Mouse (Mus musculus): ENCODE measurements around the gene Sbk1. TPM values are rescaled to one million over a fixed set of nuclear protein-coding genes. Genes with fewer than 3 reads are reported as not detected.
A peak's percentile ranks its signal among the peaks of the same experiment; 100 is the strongest.
"Not testable (repeated sequence)": the region's sequence is repeated elsewhere in the genome, so short reads cannot be mapped to it uniquely, and the experiment has no call there.

Gene Sbk1
- polyA plus RNA-seq, 1 experiment from 2014 or later = 122 TPM

DNA sequence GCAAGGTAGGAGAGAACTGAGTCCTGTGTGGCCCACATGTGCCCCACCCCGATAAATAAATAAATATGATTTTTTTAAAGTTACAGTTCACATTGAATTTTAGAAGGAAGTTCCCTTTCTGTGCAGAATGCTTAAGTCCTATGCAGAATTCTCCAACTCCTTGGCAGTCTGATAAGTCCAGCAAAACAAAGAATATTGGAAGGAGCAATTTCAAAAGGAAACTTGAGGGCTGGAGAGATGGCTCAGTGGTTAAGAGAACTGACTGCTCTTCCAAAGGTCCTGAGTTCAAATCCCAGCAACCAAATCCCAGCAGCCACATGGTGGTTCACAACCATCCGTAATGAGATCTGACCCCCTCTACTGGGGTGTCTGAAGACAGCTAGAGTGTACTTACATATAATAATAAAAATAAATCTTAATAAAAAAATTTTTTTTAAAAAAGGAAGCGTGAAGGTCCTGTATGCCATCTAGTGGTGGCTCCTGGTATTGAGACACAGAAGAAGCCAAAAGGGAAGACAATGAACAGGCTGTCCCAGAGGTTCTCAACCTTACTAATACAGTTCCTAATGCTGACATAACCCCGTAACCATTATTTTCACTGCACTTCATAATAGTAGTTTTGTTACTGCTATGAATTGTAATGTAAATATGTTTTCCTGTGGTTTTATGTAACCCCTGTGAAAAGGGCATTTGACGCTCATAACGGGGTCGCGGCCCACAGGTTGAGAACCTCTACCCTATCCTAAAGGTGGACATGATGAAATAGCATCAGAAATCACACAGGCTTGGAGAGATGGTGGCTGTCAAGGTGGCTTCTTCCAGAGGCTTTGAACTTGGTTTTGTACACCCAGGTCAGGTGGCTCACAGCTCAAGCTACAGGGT lies 25.4 kb downstream of the Sbk1 start:
- DNase-seq (ENCODE audit: low spot score) = no peak
- Histone ChIP-seq H3K4me3 (no peak overlapping the region), H3K27me3 (ENCODE audit: low read depth, poor library complexity, severe bottlenecking) (no peaks in the 10 kb centered on the region), H3K36me3 (peaks cover 27% of the 10 kb centered on the region), H3K9me3 (replicated peaks) (no peaks in the 10 kb centered on the region), H3K27ac (no peak overlapping the region), H3K4me1 (no peaks in the 10 kb centered on the region)
- 77% methylated on average over 8 of the region's 8 CpGs for WGBS

GRCm38 (mm10) chr7:126298856-126299255 lies 26.4 kb downstream of the Sbk1 start:
- DNase-seq (ENCODE audit: low spot score) = no peak
- Histone ChIP-seq H3K4me1 (no peaks in the 10 kb centered on the region), H3K9me3 (replicated peaks) (no peaks in the 10 kb centered on the region), H3K4me3 (no peak overlapping the region), H3K27me3 (ENCODE audit: low read depth, poor library complexity, severe bottlenecking) (no peaks in the 10 kb centered on the region), H3K36me3 (peaks cover 16% of the 10 kb centered on the region), H3K27ac (no peak overlapping the region)
- 74% methylated on average over 4 of the region's 4 CpGs for WGBS

- not testable (repeated sequence) for H3K9me3 ChIP-seq (replicated peaks); H3K4me3 ChIP-seq; H3K4me1 ChIP-seq; DNase-seq (ENCODE audit: low spot score); H3K36me3 ChIP-seq; H3K27me3 ChIP-seq (ENCODE audit: low read depth, poor library complexity, severe bottlenecking); H3K27ac ChIP-seq
- 91% methylated on average over 5 of the region's 5 CpGs for WGBS
These were observed 29.4 kb downstream of the Sbk1 start for GRCm38 (mm10) chr7:126301831-126302230.

- WGBS = 88% methylated on average over 4 of the region's 4 CpGs
- Histone ChIP-seq H3K4me3 (no peak overlapping the region), H3K27ac (no peak overlapping the region), H3K9me3 (replicated peaks) (no peaks in the 10 kb centered on the region), H3K4me1 (no peaks in the 10 kb centered on the region), H3K36me3 (no peaks in the 10 kb centered on the region), H3K27me3 (ENCODE audit: low read depth, poor library complexity, severe bottlenecking) (no peaks in the 10 kb centered on the region)
- DNase-seq (ENCODE audit: low spot score) = no peak
These were observed 39.4 kb downstream of the Sbk1 start for GRCm38 (mm10) chr7:126311822-126312221.

DNA sequence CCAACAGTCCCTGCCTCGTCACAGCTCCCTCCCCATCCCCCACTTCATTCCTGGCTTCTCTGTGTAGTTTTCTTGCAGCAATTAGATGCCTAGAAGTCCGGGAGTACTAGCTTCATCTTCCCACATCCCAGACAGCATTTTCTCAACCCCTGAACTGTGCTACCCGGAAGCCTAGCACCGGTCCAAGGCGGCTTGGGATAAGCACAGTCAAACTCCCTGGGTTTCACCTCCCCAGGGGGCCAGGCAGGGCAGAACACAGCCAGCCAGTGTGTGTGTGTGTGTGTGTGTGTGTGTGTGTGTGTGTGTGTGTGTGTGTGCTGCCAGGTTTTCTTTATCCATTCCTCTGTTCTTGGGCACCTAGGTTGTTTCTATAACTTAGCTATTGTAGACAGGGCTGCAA lies 40.9 kb downstream of the Sbk1 start:
- Histone ChIP-seq H3K27ac (no peak overlapping the region), H3K4me3 (no peak overlapping the region), H3K36me3 (no peaks in the 10 kb centered on the region), H3K9me3 (replicated peaks) (no peaks in the 10 kb centered on the region), H3K27me3 (ENCODE audit: low read depth, poor library complexity, severe bottlenecking) (no peaks in the 10 kb centered on the region), H3K4me1 (no peaks in the 10 kb centered on the region)
- WGBS = 60% methylated on average over 5 of the region's 5 CpGs
- DNase-seq (ENCODE audit: low spot score) = no peak

DNA sequence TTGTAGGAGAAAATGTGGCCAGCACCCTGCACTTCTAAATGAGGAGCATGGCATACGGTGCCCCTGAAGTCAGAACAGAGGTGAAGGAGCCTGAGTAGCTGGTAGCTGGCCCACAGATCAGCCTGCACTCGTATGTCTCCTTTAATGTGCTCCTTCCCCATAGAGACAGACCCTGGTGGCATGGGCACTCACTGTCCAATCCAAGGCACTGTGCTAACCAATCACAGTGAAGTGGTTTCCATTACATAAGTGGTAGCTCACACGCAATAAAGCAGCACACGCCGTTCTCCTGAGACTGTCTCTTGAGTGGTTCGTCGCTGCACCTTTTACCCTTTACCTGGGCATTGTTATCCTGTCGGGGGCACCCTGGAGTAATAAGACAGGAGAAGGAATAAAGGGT lies 41.9 kb downstream of the Sbk1 start:
- Histone ChIP-seq H3K4me3 (no peak overlapping the region), H3K9me3 (replicated peaks) (no peaks in the 10 kb centered on the region), H3K4me1 (no peaks in the 10 kb centered on the region), H3K27me3 (ENCODE audit: low read depth, poor library complexity, severe bottlenecking) (no peaks in the 10 kb centered on the region), H3K36me3 (no peaks in the 10 kb centered on the region), H3K27ac (no peak overlapping the region)
- no peak for DNase-seq (ENCODE audit: low spot score)
- WGBS = 80% methylated on average over 8 of the region's 8 CpGs

DNA sequence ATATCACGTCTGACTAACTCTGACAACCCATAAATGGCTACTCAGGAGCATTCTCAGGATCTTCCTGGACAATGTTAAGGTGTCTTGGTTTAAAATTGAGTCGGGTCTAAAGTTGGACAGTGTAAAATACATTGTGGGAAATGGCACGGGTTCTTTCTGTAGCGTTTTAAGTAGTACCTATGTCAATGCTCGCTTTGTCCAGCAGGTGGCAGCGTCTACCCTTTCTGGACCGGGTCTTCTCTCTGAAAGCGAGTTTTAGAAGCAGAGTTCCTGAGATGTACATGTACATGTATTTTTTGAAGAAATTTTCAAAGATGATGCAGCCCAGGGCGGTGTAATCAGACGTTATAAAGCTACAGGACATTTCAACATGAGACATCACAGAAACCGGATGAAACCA lies 51.3 kb downstream of the Sbk1 start:
- 10% methylated on average over 11 of the region's 11 CpGs for WGBS
- peaks cover 10% of the 10 kb centered on the region for H3K27me3 ChIP-seq (ENCODE audit: low read depth, poor library complexity, severe bottlenecking)

DNA sequence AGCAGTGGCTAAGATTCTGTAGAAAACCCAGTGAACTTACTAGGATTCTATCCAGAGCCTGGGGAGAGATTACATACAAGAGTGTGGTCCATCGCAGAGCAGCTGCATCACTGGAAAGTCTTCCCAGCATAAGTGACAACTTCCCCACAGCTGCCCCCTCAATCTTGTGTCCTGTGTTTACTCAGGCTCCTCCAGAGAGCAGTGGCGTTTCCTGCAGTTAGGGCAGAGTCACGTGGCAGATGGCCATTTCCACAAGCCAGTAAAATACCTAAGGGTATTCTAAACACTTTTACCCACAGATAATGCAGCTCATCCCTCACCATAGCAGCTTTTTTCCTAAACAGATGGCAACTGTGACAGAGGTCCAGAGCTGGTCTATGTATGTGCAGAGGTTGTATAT lies 52.4 kb downstream of the Sbk1 start:
- no peaks in the 10 kb centered on the region for H3K9me3 ChIP-seq (replicated peaks)
- H3K27me3 ChIP-seq (ENCODE audit: low read depth, poor library complexity, severe bottlenecking) = peaks cover 10% of the 10 kb centered on the region
- no peak overlapping the region for H3K27ac ChIP-seq
- no peak for DNase-seq (ENCODE audit: low spot score)
- 31% methylated on average over 3 of the region's 3 CpGs for WGBS
- H3K36me3 ChIP-seq = no peaks in the 10 kb centered on the region
- no peak overlapping the region for H3K4me3 ChIP-seq
- H3K4me1 ChIP-seq = no peaks in the 10 kb centered on the region

More for the DNA sequence above, 51.3 kb downstream of the Sbk1 start:
- no peak overlapping the region for H3K27ac ChIP-seq
- H3K9me3 ChIP-seq (replicated peaks) = no peaks in the 10 kb centered on the region
- H3K4me1 ChIP-seq = no peaks in the 10 kb centered on the region
- DNase-seq (ENCODE audit: low spot score) = peak; percentile 84
- no peak overlapping the region for H3K4me3 ChIP-seq
- H3K36me3 ChIP-seq = no peaks in the 10 kb centered on the region

DNA sequence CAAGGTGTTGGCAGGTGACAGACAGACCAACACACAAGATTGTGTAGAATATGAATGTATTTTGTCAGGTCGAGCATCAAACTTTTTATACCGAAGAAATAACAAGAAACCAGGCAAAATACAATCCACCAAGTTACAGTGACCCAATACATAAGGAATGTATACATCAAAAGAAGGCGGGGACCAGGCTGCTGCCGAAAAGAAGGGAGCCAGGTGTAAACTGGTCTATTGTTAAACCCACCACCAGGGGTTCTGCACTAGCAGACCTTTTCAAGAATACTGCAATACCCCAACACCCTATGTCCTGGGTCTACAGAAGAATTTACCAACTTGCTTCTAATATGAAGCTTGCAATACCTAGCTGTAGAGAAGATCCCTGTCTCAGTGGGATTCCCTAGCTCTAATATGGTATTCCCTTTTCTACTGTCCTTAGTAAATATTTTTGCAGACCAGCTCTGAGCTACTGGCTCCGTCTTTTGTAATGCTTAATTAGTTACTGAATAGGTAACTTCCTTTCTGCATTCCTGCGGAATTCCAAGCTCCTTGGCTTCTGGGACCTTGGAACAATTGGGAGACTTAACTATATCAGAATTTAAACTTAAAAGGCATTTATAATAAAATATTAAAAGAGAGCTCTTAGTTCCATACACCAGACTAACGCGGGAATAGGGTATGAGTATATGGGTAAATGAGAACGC lies 53.3 kb downstream of the Sbk1 start:
- not testable (repeated sequence) for H3K27me3 ChIP-seq (ENCODE audit: low read depth, poor library complexity, severe bottlenecking); DNase-seq (ENCODE audit: low spot score); H3K36me3 ChIP-seq; H3K27ac ChIP-seq; H3K9me3 ChIP-seq (replicated peaks); H3K4me3 ChIP-seq; H3K4me1 ChIP-seq
- WGBS = 34% methylated on average over 9 of the region's 9 CpGs

GRCm38 (mm10) chr7:126328848-126329247 lies 56.4 kb downstream of the Sbk1 start:
- H3K4me1 ChIP-seq; H3K9me3 ChIP-seq (replicated peaks); H3K36me3 ChIP-seq; H3K4me3 ChIP-seq; H3K27me3 ChIP-seq (ENCODE audit: low read depth, poor library complexity, severe bottlenecking); H3K27ac ChIP-seq; DNase-seq (ENCODE audit: low spot score): not testable (repeated sequence)
- WGBS = 87% methylated on average over 5 of the region's 6 CpGs

GRCm38 (mm10) chr7:126329907-126330645 lies 57.7 kb downstream of the Sbk1 start:
- Histone ChIP-seq H3K27me3 (ENCODE audit: low read depth, poor library complexity, severe bottlenecking) (peaks cover under 1% of the 10 kb centered on the region; the same call in 1 of the 2 replicates), H3K4me1 (no peaks in the 10 kb centered on the region), H3K9me3 (replicated peaks) (no peaks in the 10 kb centered on the region), H3K27ac (no peak overlapping the region), H3K36me3 (no peaks in the 10 kb centered on the region), H3K4me3 (no peak overlapping the region)
- 91% methylated on average over 9 of the region's 9 CpGs for WGBS
- DNase-seq (ENCODE audit: low spot score) = no peak

- H3K4me1 ChIP-seq = no peaks in the 10 kb centered on the region
- H3K9me3 ChIP-seq (replicated peaks) = no peaks in the 10 kb centered on the region
- no peak overlapping the region for H3K27ac ChIP-seq
- WGBS = 52% methylated on average over 2 of the region's 2 CpGs
- H3K4me3 ChIP-seq = no peak overlapping the region
- no peaks in the 10 kb centered on the region for H3K36me3 ChIP-seq
- no peak for DNase-seq (ENCODE audit: low spot score)
- H3K27me3 ChIP-seq (ENCODE audit: low read depth, poor library complexity, severe bottlenecking) = no peaks in the 10 kb centered on the region
These were observed 58.3 kb downstream of the Sbk1 start for GRCm38 (mm10) chr7:126330693-126331092.

DNA sequence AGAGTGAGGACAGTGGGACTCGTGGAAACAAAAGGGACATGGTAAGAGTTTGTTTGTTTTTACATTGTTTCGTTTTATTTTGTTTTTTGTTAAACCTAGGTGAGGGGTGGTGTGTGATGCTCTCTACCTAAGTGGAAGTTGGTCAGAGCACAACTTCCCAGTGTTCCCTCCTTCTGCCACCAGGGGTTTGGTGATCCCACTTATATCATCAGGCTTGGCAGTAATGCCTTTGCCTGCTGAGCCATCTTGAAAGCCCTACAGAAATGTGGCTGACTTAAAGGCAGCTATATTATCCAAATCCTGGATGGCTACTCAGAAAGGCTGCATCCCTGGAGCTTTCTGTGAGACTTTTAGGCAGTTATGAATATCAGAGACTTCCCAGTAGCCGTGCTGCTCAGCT lies 60.3 kb downstream of the Sbk1 start:
- 74% methylated on average over 3 of the region's 3 CpGs for WGBS
- H3K4me1 ChIP-seq = no peaks in the 10 kb centered on the region
- no peaks in the 10 kb centered on the region for H3K27me3 ChIP-seq (ENCODE audit: low read depth, poor library complexity, severe bottlenecking)
- no peaks in the 10 kb centered on the region for H3K9me3 ChIP-seq (replicated peaks)
- no peak overlapping the region for H3K27ac ChIP-seq
- no peak for DNase-seq (ENCODE audit: low spot score)
- H3K36me3 ChIP-seq = no peaks in the 10 kb centered on the region
- no peak overlapping the region for H3K4me3 ChIP-seq

Data from limb, embryonic 10.5 days (tissue).